Mouse (Mus musculus): Measurements from ENCODE around the gene Cd200r3. TPM values are rescaled to one million over a fixed set of nuclear protein-coding genes. Genes with fewer than 3 reads are reported as not detected.

The Cd200r3 gene
- polyA plus RNA-seq, 1 experiment: 0.38 TPM

DNA sequence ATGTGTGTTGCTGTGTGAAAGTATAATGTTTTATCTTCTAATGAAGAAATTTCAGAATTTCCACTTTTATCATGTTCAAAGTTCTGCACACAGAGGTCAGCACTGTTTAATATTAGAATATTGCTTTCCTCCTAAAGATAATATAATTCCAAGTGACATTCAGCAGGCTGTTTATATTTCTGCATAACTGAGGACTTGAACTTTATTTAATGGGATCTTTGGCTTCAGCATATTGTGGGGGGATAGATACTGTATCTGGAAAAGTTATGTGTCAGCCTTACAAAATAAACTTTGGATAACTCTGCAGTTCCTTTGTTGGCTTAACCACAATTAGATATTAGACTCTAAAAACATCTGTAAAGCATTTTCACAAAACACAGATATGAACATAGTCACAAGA is 40.6 kb downstream of the Cd200r3 start:
- Histone ChIP-seq H3K4me1 (ENCODE audit: control insufficient read depth, insufficient read depth, low read length) (0 out of 2 replicates have a peak, but pooled peaks cover 2% of the 10 kb centered on the region), H3K4me3 (replicated peaks; ENCODE audit: extremely low read depth, low read depth, low read length) (no peak overlapping the region)
- no peak for DNase-seq
- TF ChIP-seq CTCF (IDR thresholded peaks at IDR 0.05; ENCODE audit: insufficient read depth, low read length): no peak
- TF ChIP-seq POLR2A (IDR thresholded peaks at IDR 0.05; ENCODE audit: borderline replicate concordance, extremely low read depth, low read depth, low read length): no peak

- H3K4me1 ChIP-seq (ENCODE audit: control insufficient read depth, insufficient read depth, low read length): no peaks in the 10 kb centered on the region
- 88% methylated on average over 3 of the region's 3 CpGs for WGBS
- H3K4me3 ChIP-seq (replicated peaks; ENCODE audit: extremely low read depth, low read depth, low read length): no peak overlapping the region
- no peak for DNase-seq
- TF ChIP-seq POLR2A (IDR thresholded peaks at IDR 0.05; ENCODE audit: borderline replicate concordance, extremely low read depth, low read depth, low read length) (no peak), CTCF (IDR thresholded peaks at IDR 0.05; ENCODE audit: insufficient read depth, low read length) (no peak)
Measured at GRCm38 (mm10) chr16:44984925-44985324, 41.4 kb downstream of the Cd200r3 start.

DNA sequence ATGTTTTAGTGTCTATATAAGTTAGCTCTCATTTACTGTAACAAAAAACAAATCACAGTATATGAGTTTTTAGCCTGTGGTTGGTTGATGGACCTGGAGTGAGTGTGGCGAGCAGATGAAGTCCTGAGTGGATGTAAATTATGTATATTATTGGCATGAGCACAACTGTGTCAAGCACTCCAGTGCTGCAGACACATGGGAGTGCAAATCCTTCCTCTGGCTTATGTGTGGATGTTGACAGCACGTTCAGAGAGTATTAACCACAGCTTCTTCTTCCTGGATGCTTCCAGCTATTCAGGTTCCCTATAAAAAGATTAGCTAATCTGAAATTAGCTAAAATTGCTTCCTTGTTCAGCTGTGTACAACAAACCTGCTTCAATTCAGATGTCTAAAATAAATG is 42.6 kb downstream of the Cd200r3 start:
- TF ChIP-seq POLR2A (IDR thresholded peaks at IDR 0.05; ENCODE audit: borderline replicate concordance, extremely low read depth, low read depth, low read length): no peak
- TF ChIP-seq CTCF (IDR thresholded peaks at IDR 0.05; ENCODE audit: insufficient read depth, low read length): no peak
- Histone ChIP-seq H3K4me3 (replicated peaks; ENCODE audit: extremely low read depth, low read depth, low read length) (no peak overlapping the region), H3K4me1 (ENCODE audit: control insufficient read depth, insufficient read depth, low read length) (no peaks in the 10 kb centered on the region)

DNA sequence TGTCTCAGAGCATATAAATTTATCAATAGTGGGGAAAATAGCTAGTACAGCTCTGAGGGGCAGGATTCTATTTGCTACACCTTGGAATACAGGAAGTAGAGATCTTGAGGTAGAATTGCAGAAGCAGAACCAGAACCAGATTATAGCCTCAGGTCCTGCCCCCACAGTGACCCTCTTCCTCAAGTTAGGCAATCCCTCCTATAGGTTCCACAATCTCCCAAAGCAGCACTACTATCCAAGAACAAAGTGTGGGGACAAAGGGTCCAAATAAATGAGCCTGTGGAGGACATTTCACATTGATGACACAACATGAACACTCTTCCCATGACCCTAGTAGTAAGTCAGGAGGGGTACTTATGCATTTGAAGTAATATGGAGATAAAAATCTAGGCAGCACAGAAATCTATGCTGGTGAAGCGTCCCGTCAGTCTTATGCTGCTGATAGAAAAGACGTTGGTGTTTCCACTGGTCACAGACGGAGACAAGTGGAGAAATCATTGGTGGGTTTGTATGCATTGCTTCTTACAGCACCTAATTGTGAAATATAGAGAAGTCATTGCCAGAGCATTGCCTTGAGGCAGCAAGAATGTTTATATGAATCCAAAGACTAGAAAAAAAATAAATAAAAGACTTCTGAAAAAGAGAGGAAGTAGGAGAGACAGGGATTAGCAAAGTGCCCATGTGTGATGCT is 45.3 kb downstream of the Cd200r3 start:
- H3K4me1 ChIP-seq (ENCODE audit: control insufficient read depth, insufficient read depth, low read length): no peaks in the 10 kb centered on the region
- TF ChIP-seq POLR2A (IDR thresholded peaks at IDR 0.05; ENCODE audit: borderline replicate concordance, extremely low read depth, low read depth, low read length) (no peak), CTCF (IDR thresholded peaks at IDR 0.05; ENCODE audit: insufficient read depth, low read length) (no peak)
- no peak for DNase-seq
- no peak overlapping the region for H3K4me3 ChIP-seq (replicated peaks; ENCODE audit: extremely low read depth, low read depth, low read length)
- WGBS: 70% methylated on average over 4 of the region's 4 CpGs

More for the DNA sequence above, 42.6 kb downstream of the Cd200r3 start:
- no peak for DNase-seq
- WGBS: 63% methylated on average over 2 of the region's 2 CpGs

- TF ChIP-seq CTCF (IDR thresholded peaks at IDR 0.05; ENCODE audit: insufficient read depth, low read length) (no peak), POLR2A (IDR thresholded peaks at IDR 0.05; ENCODE audit: borderline replicate concordance, extremely low read depth, low read depth, low read length) (no peak)
- no peaks in the 10 kb centered on the region for H3K4me1 ChIP-seq (ENCODE audit: control insufficient read depth, insufficient read depth, low read length)
- DNase-seq: no peak
- H3K4me3 ChIP-seq (replicated peaks; ENCODE audit: extremely low read depth, low read depth, low read length): no peak overlapping the region
- WGBS: 85% methylated on average over 4 of the region's 4 CpGs
Measured at GRCm38 (mm10) chr16:44993319-44994019, 50.0 kb downstream of the Cd200r3 start.

- DNase-seq: no peak
- Histone ChIP-seq H3K4me1 (ENCODE audit: control insufficient read depth, insufficient read depth, low read length) (no peaks in the 10 kb centered on the region), H3K4me3 (replicated peaks; ENCODE audit: extremely low read depth, low read depth, low read length) (no peak overlapping the region)
- TF ChIP-seq POLR2A (IDR thresholded peaks at IDR 0.05; ENCODE audit: borderline replicate concordance, extremely low read depth, low read depth, low read length) (no peak), CTCF (IDR thresholded peaks at IDR 0.05; ENCODE audit: insufficient read depth, low read length) (no peak)
- 75% methylated on average over 6 of the region's 6 CpGs for WGBS
Measured at GRCm38 (mm10) chr16:44994206-44994953, 50.9 kb downstream of the Cd200r3 start.

- Histone ChIP-seq H3K4me1 (ENCODE audit: control insufficient read depth, insufficient read depth, low read length) (no peaks in the 10 kb centered on the region), H3K4me3 (replicated peaks; ENCODE audit: extremely low read depth, low read depth, low read length) (no peak overlapping the region)
- whole genome bisulfite sequencing: 70% methylated on average over 1 of the region's 1 CpGs
- TF ChIP-seq CTCF (IDR thresholded peaks at IDR 0.05; ENCODE audit: insufficient read depth, low read length) (no peak), POLR2A (IDR thresholded peaks at IDR 0.05; ENCODE audit: borderline replicate concordance, extremely low read depth, low read depth, low read length) (no peak)
- no peak for DNase-seq
Measured at GRCm38 (mm10) chr16:44995111-44995510, 51.6 kb downstream of the Cd200r3 start.

DNA sequence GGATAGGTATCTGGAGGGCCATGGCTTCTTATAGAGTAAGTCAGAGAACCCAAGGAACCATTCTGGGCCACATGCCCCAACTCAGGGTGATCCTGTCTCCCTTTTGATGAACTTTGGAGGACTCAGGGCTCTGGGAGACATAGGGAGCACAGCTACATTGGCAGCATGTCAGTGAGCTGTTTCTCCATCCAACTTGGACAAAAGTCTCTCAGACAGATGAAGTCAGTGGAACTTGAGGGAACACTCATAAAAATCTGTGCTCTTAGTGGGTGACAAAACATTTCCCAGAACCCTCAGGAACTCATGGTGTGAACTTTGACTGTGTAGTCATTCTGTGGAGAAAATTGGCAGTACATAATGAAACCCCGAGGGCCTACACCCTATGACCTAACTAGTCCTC is 53.2 kb downstream of the Cd200r3 start:
- WGBS: 74% methylated on average over 1 of the region's 1 CpGs
- no peak for TF ChIP-seq POLR2A (IDR thresholded peaks at IDR 0.05; ENCODE audit: borderline replicate concordance, extremely low read depth, low read depth, low read length)
- no peak for TF ChIP-seq CTCF (IDR thresholded peaks at IDR 0.05; ENCODE audit: insufficient read depth, low read length)
- no peak for DNase-seq
- H3K4me3 ChIP-seq (replicated peaks; ENCODE audit: extremely low read depth, low read depth, low read length): no peak overlapping the region
- no peaks in the 10 kb centered on the region for H3K4me1 ChIP-seq (ENCODE audit: control insufficient read depth, insufficient read depth, low read length)

- TF ChIP-seq POLR2A (IDR thresholded peaks at IDR 0.05; ENCODE audit: borderline replicate concordance, extremely low read depth, low read depth, low read length) (no peak), CTCF (IDR thresholded peaks at IDR 0.05; ENCODE audit: insufficient read depth, low read length) (no peak)
- DNase-seq: no peak
- 47% methylated on average over 3 of the region's 3 CpGs for WGBS
- Histone ChIP-seq H3K4me1 (ENCODE audit: control insufficient read depth, insufficient read depth, low read length) (no peaks in the 10 kb centered on the region), H3K4me3 (replicated peaks; ENCODE audit: extremely low read depth, low read depth, low read length) (no peak overlapping the region)
Measured at GRCm38 (mm10) chr16:44999537-44999936, 56.1 kb downstream of the Cd200r3 start.

Data from lung, adult 2 months (tissue).